Mouse (Mus musculus): ENCODE results near the gene Trio.

- TF ChIP-seq POLR2A (IDR thresholded peaks at IDR 0.05; ENCODE audit: low read depth, low read length) (no peak), CTCF (IDR thresholded peaks at IDR 0.05; ENCODE audit: extremely low read depth, insufficient read depth, insufficient read length, insufficient replicate concordance) (no peak)
Observed at GRCm38 (mm10) chr15:27840579-27840978, 185.1 kb downstream of the Trio start.
